Mouse (Mus musculus) heart, postnatal 25 days (tissue): ENCODE data around the gene Azin2. TPM values are rescaled to one million over a fixed set of nuclear protein-coding genes. Genes with fewer than 3 reads are reported as not detected.
A peak's percentile ranks its signal among the peaks of the same experiment; 100 is the strongest.

ENCODE experiments used
- DNase-seq: peaks from one replicate; pipeline ENCODE4 v3.0.0; 2022; ENCODE audit warnings: low spot score
- intact Hi-C: fragments of 180-260 bp; cut with DNase I; formaldehyde crosslinking; loops from one replicate; pipeline ENCODE4 v1.15.1; 2025
- total RNA-seq, 2 experiments: library from RNA; stranded (reverse); gene quantifications; 2 replicates each; pipeline ENCODE4 v1.2.3; 2021

Azin2 gene
- total RNA-seq = 1 to 10 TPM; 2.1 to 3.2 TPM

DNA sequence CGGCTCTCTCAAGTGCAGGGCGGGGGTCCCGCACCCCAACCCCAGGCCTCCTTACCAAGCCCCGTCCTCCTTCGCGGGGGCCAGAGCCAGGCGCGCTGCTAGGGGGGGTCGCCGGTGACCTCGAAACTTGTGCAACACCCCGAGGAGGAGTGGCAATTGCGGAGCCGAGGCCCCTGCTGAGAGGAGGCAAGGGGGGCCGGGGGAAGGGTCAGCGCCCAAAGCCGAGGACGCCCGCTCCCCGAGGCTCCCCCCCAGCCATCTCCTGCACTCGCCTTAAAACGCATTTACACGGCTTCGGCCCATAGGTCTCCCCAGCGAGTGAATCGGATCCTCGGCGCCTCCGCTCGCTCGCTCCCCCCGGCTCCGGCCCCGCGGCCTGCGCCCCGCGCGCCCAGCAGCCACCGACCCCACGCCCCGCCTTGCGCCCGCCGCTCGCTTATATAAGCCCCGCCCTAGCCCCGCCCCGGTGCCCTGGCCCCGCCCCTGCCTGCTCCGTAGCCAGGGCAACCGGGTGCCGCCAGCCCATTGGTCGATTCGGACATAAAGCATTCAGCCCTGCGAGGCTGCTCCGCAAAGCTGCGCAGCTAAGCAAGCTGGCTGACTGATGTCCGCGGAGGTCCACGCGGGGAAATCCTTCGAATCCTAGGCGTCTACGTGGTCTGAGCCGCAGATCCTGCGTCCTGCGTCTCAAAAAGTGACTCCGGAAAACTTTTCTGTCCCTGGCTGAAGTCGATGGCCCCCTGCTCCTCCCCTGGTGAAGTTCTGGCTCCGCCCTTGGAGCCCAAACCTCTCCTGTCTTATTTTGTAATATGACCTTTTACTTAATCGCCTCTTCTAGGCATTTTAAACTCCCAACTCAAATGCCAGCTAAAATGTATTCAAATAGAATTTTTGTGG lies at the start of gene Azin2:
Gene Azin2, minus strand, starts transcription at position 414 of the 897 bp plus-strand sequence.
- intact Hi-C loops = no loop called here
- peak; percentile 87 for DNase-seq

- peak; percentile 33 for DNase-seq
These were observed 49.4 kb upstream of the Azin2 start for GRCm38 (mm10) chr4:129011604-129012121.

GRCm38 (mm10) chr4:129009521-129009920 lies 47.3 kb upstream of the Azin2 start:
- intact Hi-C loops = no loop called here
- DNase-seq = no peak

More at GRCm38 (mm10) chr4:129011604-129012121, 49.4 kb upstream of the Azin2 start:
- intact Hi-C loops = no loop called here

DNA sequence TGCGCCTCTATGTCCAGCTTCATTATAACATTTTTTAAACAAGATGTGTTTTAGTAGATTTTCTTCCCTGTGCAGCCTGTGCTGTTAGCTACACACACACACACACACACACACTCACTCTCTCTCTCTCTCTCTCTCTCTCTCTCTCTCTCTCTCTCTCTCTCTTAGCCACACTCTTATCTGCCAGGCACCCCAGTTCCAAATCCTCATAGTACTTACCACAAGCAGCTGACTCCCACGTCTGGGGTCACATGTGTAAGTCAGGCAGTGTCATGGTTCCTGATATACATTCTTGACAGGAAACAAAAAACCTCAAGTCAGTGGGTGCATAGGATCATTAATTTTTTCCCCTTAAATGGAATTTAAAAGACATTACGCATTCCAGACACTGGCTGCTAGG lies 46.4 kb upstream of the Azin2 start:
- no peak for DNase-seq
- intact Hi-C loops = no loop called here

- DNase-seq = no peak
- intact Hi-C loops = no loop called here
These were observed 45.8 kb upstream of the Azin2 start for GRCm38 (mm10) chr4:129008006-129008519.

DNA sequence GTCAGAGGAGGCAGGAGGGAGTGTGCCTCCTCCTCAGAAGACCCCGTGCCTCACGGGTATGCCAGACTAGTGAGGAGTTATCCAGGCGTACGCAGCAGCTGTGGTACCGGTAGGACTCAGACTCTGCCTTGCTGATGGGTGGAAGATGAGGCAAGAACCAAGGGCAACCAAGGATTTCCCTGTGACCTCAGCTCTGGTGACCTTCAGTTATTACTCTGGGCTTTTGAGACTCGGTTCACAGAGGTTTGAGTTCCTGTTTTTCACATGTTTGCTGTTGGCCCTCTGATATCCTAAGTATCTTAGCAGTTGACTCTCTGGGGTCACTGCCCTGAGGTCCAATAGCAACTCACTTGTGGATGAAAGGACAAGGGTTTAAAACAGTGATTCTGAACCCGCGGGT lies 41.5 kb upstream of the Azin2 start:
- no peak for DNase-seq
- intact Hi-C loops = no loop called here

DNA sequence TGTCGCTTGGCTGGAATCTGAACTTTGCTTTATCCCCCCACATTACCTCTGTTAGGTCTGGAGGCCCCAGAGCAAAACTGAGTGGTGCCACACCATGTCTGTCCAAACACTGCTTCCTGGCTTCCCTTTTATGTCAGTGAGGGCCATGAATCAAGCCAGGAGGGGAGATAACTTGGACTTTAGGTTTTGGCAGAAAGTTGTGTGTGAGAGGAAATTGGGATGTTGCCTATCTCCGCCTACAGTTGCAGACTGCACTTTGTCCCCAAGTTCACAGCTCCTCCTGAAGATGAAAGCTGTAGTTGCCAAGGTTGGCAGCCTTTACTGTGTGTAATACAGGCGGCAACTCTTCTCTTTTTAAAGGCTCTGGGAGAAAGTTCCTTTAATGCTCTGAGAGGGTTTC lies 38.5 kb upstream of the Azin2 start:
- DNase-seq = no peak
- intact Hi-C loops = no loop called here

- intact Hi-C loops = loop anchor here (10.0 kb wide), 1 partner anchor 56 kb away; the partner anchor contains the start of gene Rnf19b
- DNase-seq = no peak
These were observed 36.2 kb upstream of the Azin2 start for GRCm38 (mm10) chr4:128998401-128998800.

DNA sequence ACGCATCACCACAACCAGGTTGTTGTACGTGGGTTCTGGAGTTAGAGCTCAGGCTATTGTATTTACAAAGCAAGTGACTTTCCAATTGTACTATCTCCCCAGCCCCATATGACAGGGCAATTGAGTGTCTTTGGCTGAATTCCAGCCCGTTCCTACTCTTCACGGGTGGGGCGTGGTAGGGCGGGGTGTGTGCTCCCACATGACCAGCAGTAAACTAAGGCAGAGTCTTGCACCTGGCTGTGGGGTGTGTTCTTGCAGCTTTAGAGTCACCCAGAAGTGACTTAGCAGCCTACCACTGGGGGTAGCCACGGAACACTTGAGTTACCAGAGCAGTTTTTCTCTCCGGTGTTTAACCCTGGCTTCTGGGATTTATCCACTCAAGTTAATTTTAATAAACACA lies 35.0 kb upstream of the Azin2 start:
- no peak for DNase-seq
- intact Hi-C loops = loop anchor here (10.0 kb wide), 1 partner anchor 58 kb away; the partner anchor contains the start of gene Rnf19b

- no peak for DNase-seq
- intact Hi-C loops = loop anchor here (10.0 kb wide), 1 partner anchor 60 kb away; the partner anchor contains the start of gene Rnf19b
These were observed 33.0 kb upstream of the Azin2 start for GRCm38 (mm10) chr4:128995238-128995637.

GRCm38 (mm10) chr4:128993675-128994074 lies 31.4 kb upstream of the Azin2 start:
- intact Hi-C loops = loop anchor here (10.0 kb wide), 1 partner anchor 61 kb away; the partner anchor contains the start of gene Rnf19b
- no peak for DNase-seq

DNA sequence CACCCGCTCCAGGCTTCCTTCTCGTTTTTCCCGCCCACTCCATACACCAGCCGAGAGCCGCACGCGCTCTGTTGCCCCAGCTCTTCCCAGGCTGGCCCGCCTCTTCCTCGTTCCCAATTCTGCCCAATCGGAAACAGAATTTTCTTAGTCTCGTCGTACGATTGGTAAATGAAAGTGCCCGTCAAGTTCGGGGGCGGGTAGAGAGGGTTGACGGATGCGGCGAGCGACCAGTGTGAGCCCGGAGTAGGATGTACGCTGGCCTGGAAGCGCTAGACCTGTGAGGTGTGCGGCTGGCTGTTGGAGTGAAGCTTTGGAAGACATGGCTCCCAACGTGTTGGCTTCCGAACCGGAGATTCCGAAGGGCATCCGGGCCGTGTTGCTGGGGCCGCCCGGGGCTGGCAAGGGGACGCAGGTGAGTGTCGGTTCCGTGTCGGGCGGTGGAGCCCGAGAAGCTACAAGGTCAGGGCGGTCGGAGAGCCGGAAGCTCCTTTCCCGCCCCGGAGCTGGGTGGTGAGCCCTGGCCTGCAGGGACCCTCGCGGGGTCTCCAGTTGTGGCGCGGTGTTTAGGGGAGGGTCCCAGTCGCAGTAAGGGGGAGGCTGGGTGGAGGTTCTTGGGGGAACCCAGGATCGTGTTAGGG lies 30.9 kb upstream of the Azin2 start:
- intact Hi-C loops = loop anchor here (10.0 kb wide), 1 partner anchor 62 kb away; the partner anchor contains the start of gene Rnf19b
- peak; percentile 90 for DNase-seq

GRCm38 (mm10) chr4:128992176-128992575 lies 29.9 kb upstream of the Azin2 start:
- intact Hi-C loops = loop anchor here (10.0 kb wide), 1 partner anchor 63 kb away; the partner anchor contains the start of gene Rnf19b
- no peak for DNase-seq

DNA sequence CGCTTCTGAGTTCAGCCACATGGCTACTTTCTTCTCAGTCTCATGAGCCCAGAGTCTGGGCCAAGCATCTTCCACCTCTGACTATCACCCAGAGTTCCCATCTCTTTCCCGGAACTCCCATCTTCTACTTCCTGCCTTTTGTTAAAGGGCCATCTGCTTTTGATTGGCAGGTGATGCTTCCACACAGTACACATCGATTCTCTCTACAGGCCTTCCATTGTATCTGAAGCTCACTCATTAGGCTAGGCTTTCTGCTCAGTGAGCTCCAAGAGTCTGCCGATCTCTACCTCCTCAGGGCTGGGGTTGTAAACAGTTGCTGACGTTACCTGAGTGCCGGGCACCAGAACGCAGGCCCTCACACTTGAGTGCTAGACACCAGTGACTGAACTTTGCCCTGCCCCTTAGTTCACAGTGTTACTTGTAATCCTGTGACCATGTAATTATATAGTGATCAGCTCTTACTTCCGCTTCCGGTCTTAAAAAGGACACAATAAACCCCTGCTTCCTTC lies 29.3 kb upstream of the Azin2 start, which contains the start of gene Ak2:
Gene Ak2, plus strand, starts transcription at position 459 of the 509 bp plus-strand sequence.
- intact Hi-C loops = loop anchor here (10.0 kb wide), 1 partner anchor 63 kb away; the partner anchor contains the start of gene Rnf19b
- no peak for DNase-seq

- intact Hi-C loops = loop anchor here (10.0 kb wide), 1 partner anchor 65 kb away; the partner anchor contains the start of gene Rnf19b
- DNase-seq = no peak
These were observed 27.4 kb upstream of the Azin2 start for GRCm38 (mm10) chr4:128989678-128990077.

DNA sequence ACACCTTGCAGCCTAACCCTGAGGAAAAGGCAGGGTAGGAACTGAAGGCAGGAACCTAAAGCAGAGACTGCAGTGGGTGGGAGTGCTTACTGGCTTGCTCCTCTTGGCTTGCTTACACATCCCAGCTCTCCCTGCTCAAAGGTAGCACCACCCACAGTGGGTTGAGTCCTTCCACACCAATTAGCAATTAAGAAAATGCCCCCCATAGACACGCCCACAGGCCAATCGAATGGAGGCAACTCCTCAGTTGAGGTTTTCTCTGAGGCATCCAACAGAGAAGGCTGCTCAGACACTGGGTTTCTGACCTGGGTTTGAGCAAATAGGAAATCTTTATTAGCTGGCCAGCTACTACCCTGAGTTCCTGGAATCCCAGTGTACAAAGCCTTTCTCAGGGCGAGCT lies 26.7 kb upstream of the Azin2 start:
- DNase-seq = no peak
- intact Hi-C loops = no loop called here

GRCm38 (mm10) chr4:128984600-128984999 lies 22.4 kb upstream of the Azin2 start:
- intact Hi-C loops = no loop called here
- DNase-seq = no peak

DNA sequence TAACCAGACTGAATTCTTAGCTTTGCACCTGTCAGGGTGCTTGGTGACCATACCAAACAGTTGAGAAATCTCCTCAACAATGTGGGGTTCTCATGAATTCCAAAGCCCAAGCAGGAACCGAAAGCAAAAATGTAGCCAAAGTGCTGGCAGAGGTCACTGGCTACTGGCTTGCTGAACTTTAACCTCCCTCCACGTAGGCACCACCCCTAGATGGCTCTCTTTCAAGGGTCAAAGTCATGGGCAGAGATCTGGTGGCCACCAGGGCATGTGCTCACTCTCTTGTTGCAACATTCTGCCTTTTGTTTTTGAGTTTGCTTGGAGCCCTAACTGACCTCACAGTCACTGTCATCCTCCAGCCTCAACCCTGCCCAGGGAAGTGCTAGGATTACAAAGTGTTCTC lies 21.4 kb upstream of the Azin2 start:
- DNase-seq = no peak
- intact Hi-C loops = no loop called here

- no peak for DNase-seq
- intact Hi-C loops = no loop called here
These were observed 20.9 kb upstream of the Azin2 start for GRCm38 (mm10) chr4:128983151-128983550.

DNA sequence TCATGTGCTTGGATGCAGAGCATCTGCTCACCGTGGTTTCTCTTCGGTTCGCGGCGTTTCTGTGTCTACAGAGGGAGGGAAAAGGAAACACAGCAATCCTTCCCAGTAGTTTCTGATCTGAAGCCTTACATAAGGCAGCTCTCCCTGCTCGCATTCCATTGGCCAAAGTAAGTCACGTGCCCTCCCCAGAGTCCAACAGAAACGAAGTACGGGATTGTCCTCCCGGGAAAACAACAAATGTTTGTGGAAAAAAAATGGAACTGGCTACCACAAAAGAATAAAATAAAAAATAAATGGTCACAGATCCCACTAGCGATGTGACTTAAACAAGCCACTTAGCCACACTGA lies 19.6 kb upstream of the Azin2 start:
- no peak for DNase-seq
- intact Hi-C loops = no loop called here
